Mouse (Mus musculus) MEL (cell line): Measurements from ENCODE around the gene Lonp2. TPM values are rescaled to one million over a fixed set of nuclear protein-coding genes. Genes with fewer than 3 reads are reported as not detected.

ENCODE experiments used
- DNase-seq: peaks from one replicate; pipeline ENCODE4 v3.0.0; 2011; ENCODE audit warnings: low read depth, low spot score
- H3K27ac ChIP-seq: 2 replicates; pipeline ENCODE4 v1.5.1; 2012; ENCODE audit warnings: low read depth, mild to moderate bottlenecking, control low read depth, low read length, moderate library complexity; ENCODE audit not compliant: control insufficient read depth
- H3K27me3 ChIP-seq, 2 experiments: fragments of 150-350 bp in 1 of 2; sonication (generic) in 1 of 2; 2 replicates each; pipeline ENCODE4 v1.6.1; 2012; ENCODE audit warnings: low read length in 2 of 2, mild to moderate bottlenecking in 2 of 2, improper control_type of control experiment in 1 of 2, moderate library complexity in 1 of 2; ENCODE audit not compliant: insufficient read depth in 2 of 2, control insufficient read depth in 1 of 2
- H3K36me3 ChIP-seq, 2 experiments: 2 replicates each; pipeline ENCODE4 v1.6.1; 2012 to 2014; ENCODE audit warnings: low read length in 2 of 2, improper control_type of control experiment in 1 of 2, inconsistent platforms in 1 of 2, mild to moderate bottlenecking in 1 of 2; ENCODE audit not compliant: insufficient read depth in 2 of 2, control insufficient read depth in 1 of 2
- H3K4me1 ChIP-seq, 2 experiments: fragments of 150-350 bp in 1 of 2; sonication (generic) in 1 of 2; 2 replicates each; pipeline ENCODE4 v1.6.1; 2012; ENCODE audit warnings: low read length in 2 of 2, improper control_type of control experiment in 1 of 2, mild to moderate bottlenecking in 1 of 2; ENCODE audit not compliant: insufficient read depth in 2 of 2, control insufficient read depth in 1 of 2
- H3K4me3 ChIP-seq, 2 experiments: fragments of 150-350 bp in 1 of 2; sonication (generic) in 1 of 2; 2 replicates each; pipeline ENCODE4 v1.5.1; 2012; ENCODE audit warnings: low read depth in 2 of 2, low read length in 2 of 2, mild to moderate bottlenecking in 2 of 2, moderate library complexity in 2 of 2, control low read depth in 1 of 2, improper control_type of control experiment in 1 of 2; ENCODE audit not compliant: control insufficient read depth in 1 of 2, insufficient read depth in 1 of 2
- H3K79me2 ChIP-seq: 2 replicates; pipeline ENCODE4 v1.6.1; 2012; ENCODE audit warnings: mild to moderate bottlenecking, low read length, moderate library complexity; ENCODE audit not compliant: control insufficient read depth, poor library complexity, insufficient read depth
- H3K9ac ChIP-seq: 2 replicates; pipeline ENCODE4 v1.6.1; 2012; ENCODE audit warnings: low read depth, mild to moderate bottlenecking, control low read depth, low read length, moderate library complexity; ENCODE audit not compliant: control insufficient read depth, poor library complexity, severe bottlenecking
- H3K9me3 ChIP-seq: fragments of 150-350 bp; sonication (generic); replicated peaks from 2 replicates; pipeline ENCODE4 v1.6.1; 2012; ENCODE audit warnings: mild to moderate bottlenecking, low read length, improper control_type of control experiment, moderate library complexity; ENCODE audit not compliant: insufficient read depth
- BHLHE40 ChIP-seq: IDR thresholded peaks from 2 replicates; pipeline ENCODE4 v1.6.1; 2012; ENCODE audit warnings: low read depth, mild to moderate bottlenecking, inconsistent platforms, low read length, improper control_type of control experiment, borderline replicate concordance
- CHD2 ChIP-seq: IDR thresholded peaks from 2 replicates; pipeline ENCODE4 v1.6.1; 2011; ENCODE audit warnings: low read length, improper control_type of control experiment
- ELF1 ChIP-seq: IDR thresholded peaks from 2 replicates; pipeline ENCODE4 v1.6.1; 2014; ENCODE audit warnings: low read depth, mild to moderate bottlenecking, inconsistent platforms, low read length, improper control_type of control experiment, moderate library complexity
- EP300 ChIP-seq, 2 experiments: IDR thresholded peaks; 2 replicates each; pipeline ENCODE4 v1.6.1; 2011; ENCODE audit warnings: improper control_type of control experiment in 2 of 2, low read length in 2 of 2, low read depth in 1 of 2, mild to moderate bottlenecking in 1 of 2
- ETS1 ChIP-seq: IDR thresholded peaks from 2 replicates; pipeline ENCODE4 v1.6.1; 2012; ENCODE audit warnings: low read depth, mild to moderate bottlenecking, inconsistent platforms, low read length, improper control_type of control experiment, moderate library complexity
- GABPA ChIP-seq: IDR thresholded peaks from 2 replicates; pipeline ENCODE4 v1.6.1; 2012; ENCODE audit warnings: low read depth, mild to moderate bottlenecking, inconsistent platforms, low read length, improper control_type of control experiment, moderate library complexity
- GATA1 ChIP-seq: IDR thresholded peaks from 2 replicates; pipeline ENCODE4 v1.6.1; 2011; ENCODE audit warnings: low read depth, low read length, improper control_type of control experiment
- JUND ChIP-seq: IDR thresholded peaks from 2 replicates; pipeline ENCODE4 v1.6.1; 2011; ENCODE audit warnings: low read depth, mild to moderate bottlenecking, improper control_type of control experiment, low read length
- MAX ChIP-seq: IDR thresholded peaks from 2 replicates; pipeline ENCODE4 v1.6.1; 2011; ENCODE audit warnings: low read length, improper control_type of control experiment
- MAZ ChIP-seq: IDR thresholded peaks from 2 replicates; pipeline ENCODE4 v1.6.1; 2012; ENCODE audit warnings: low read depth, mild to moderate bottlenecking, inconsistent platforms, low read length, improper control_type of control experiment
- MEF2A ChIP-seq: IDR thresholded peaks from 2 replicates; pipeline ENCODE4 v1.6.1; 2014; ENCODE audit warnings: low read depth, mild to moderate bottlenecking, inconsistent platforms, low read length, improper control_type of control experiment; ENCODE audit not compliant: poor library complexity, insufficient replicate concordance, severe bottlenecking; ENCODE audit errors: extremely low read depth
- MXI1 ChIP-seq: IDR thresholded peaks from 2 replicates; pipeline ENCODE4 v1.6.1; 2011; ENCODE audit warnings: mild to moderate bottlenecking, low read depth, low read length, improper control_type of control experiment
- MYB ChIP-seq: IDR thresholded peaks from 2 replicates; pipeline ENCODE4 v1.6.1; 2011; ENCODE audit warnings: mild to moderate bottlenecking, low read depth, low read length, improper control_type of control experiment
- MYC ChIP-seq: IDR thresholded peaks from 2 replicates; pipeline ENCODE4 v1.6.1; 2011; ENCODE audit warnings: low read depth, mild to moderate bottlenecking, low read length, improper control_type of control experiment, moderate library complexity
- NELFE ChIP-seq: IDR thresholded peaks from 2 replicates; pipeline ENCODE4 v1.6.1; 2011; ENCODE audit warnings: low read depth, low read length, improper control_type of control experiment
- NRF1 ChIP-seq: IDR thresholded peaks from 2 replicates; pipeline ENCODE4 v1.6.1; 2014; ENCODE audit warnings: low read depth, mild to moderate bottlenecking, inconsistent platforms, low read length, improper control_type of control experiment, moderate library complexity; ENCODE audit not compliant: poor library complexity, insufficient read depth, severe bottlenecking
- POLR2A ChIP-seq, 2 experiments: IDR thresholded peaks; 2 replicates each; pipeline ENCODE4 v1.6.1; 2011 to 2012; ENCODE audit warnings: low read length in 2 of 2, mild to moderate bottlenecking in 2 of 2, control low read depth in 1 of 2, improper control_type of control experiment in 1 of 2, low read depth in 1 of 2, moderate library complexity in 1 of 2; ENCODE audit not compliant: control insufficient read depth in 1 of 2, insufficient read depth in 1 of 2, poor library complexity in 1 of 2
- POLR2AphosphoS2 ChIP-seq: IDR thresholded peaks from 2 replicates; pipeline ENCODE4 v1.6.1; 2011; ENCODE audit warnings: low read length, improper control_type of control experiment
- RAD21 ChIP-seq: IDR thresholded peaks from 2 replicates; pipeline ENCODE4 v1.6.1; 2011; ENCODE audit warnings: mild to moderate bottlenecking, low read depth, low read length, improper control_type of control experiment
- RCOR1 ChIP-seq: IDR thresholded peaks from 2 replicates; pipeline ENCODE4 v1.6.1; 2012; ENCODE audit warnings: low read depth, mild to moderate bottlenecking, inconsistent platforms, low read length, improper control_type of control experiment
- SIN3A ChIP-seq: IDR thresholded peaks from 2 replicates; pipeline ENCODE4 v1.6.1; 2012; ENCODE audit warnings: low read length, improper control_type of control experiment, inconsistent platforms
- TAL1 ChIP-seq: IDR thresholded peaks from 2 replicates; pipeline ENCODE4 v1.6.1; 2012; ENCODE audit warnings: mild to moderate bottlenecking, inconsistent platforms, low read length, moderate library complexity, mixed read lengths
- TBP ChIP-seq: IDR thresholded peaks from 2 replicates; pipeline ENCODE4 v1.8.0; 2011; ENCODE audit warnings: low read depth, low read length, improper control_type of control experiment
- TCF12 ChIP-seq: IDR thresholded peaks from 2 replicates; pipeline ENCODE4 v1.6.1; 2014; ENCODE audit warnings: low read depth, mild to moderate bottlenecking, inconsistent platforms, low read length, improper control_type of control experiment, moderate library complexity
- UBTF ChIP-seq: IDR thresholded peaks from 2 replicates; pipeline ENCODE4 v1.6.1; 2012; ENCODE audit warnings: low read depth, mild to moderate bottlenecking, inconsistent platforms, low read length, improper control_type of control experiment, moderate library complexity, borderline replicate concordance; ENCODE audit not compliant: insufficient read depth
- USF1 ChIP-seq: IDR thresholded peaks from 2 replicates; pipeline ENCODE4 v1.6.1; 2014; ENCODE audit warnings: low read depth, mild to moderate bottlenecking, inconsistent platforms, low read length, improper control_type of control experiment, moderate library complexity
- ZC3H11A ChIP-seq: IDR thresholded peaks from 2 replicates; pipeline ENCODE4 v1.6.1; 2012; ENCODE audit warnings: low read depth, mild to moderate bottlenecking, inconsistent platforms, low read length, improper control_type of control experiment
- ZMIZ1 ChIP-seq: IDR thresholded peaks from 2 replicates; pipeline ENCODE4 v1.6.1; 2012; ENCODE audit warnings: low read depth, mild to moderate bottlenecking, inconsistent platforms, low read length, improper control_type of control experiment, moderate library complexity
- ZNF384 ChIP-seq: IDR thresholded peaks from 2 replicates; pipeline ENCODE4 v1.6.1; 2012; ENCODE audit warnings: low read depth, mild to moderate bottlenecking, inconsistent platforms, low read length, improper control_type of control experiment
- polyA plus RNA-seq, 2 experiments: library from polyadenylated mRNA; stranded (reverse) in 1 of 2; unstranded in 1 of 2; fragments of >175 nt in 1 of 2; fragments of >200 nt in 1 of 2; gene quantifications; 2 replicates each; pipeline versions ENCODE4 v1.2.1 to v1.2.4; 2012; ENCODE audit warnings: low replicate concordance in 2 of 2, low read depth in 1 of 2; ENCODE audit not compliant: insufficient read length in 2 of 2, insufficient read depth in 1 of 2, missing spikeins in 1 of 2
- total RNA-seq: library from RNA; depleted of rRNA; stranded (reverse); fragments of 300-350 nt; gene quantifications from 2 replicates; pipeline ENCODE4 v1.2.3, GENCODE M21; 2012

The Lonp2 gene
- total and polyA plus RNA-seq, 3 experiments, result 26.6 to 31.2 TPM; not detected in 1

DNA sequence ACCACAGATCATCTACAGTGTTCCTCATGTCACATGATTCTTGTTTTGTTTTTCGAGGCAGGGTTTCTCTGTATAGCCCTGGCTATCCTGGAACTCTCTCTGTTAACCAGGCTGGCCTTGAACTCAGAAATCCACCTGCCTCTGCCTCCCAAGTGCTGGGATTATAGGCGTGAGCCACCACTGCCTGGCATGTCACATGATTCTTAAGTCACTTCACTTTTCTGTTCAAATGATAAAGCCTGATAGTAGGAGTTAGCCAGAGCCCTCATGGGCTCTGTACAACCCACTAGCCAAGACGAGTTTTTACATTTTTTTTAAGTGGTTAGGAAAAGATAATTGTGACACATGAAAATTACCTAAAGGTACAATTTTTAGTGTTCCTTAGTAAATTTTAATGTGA lies 134.8 kb downstream of the Lonp2 start (continued):
- TF ChIP-seq RCOR1 (no peak), MAZ (no peak), RAD21 (no peak)
- TF ChIP-seq, all 39 proteins: peak for 3

DNA sequence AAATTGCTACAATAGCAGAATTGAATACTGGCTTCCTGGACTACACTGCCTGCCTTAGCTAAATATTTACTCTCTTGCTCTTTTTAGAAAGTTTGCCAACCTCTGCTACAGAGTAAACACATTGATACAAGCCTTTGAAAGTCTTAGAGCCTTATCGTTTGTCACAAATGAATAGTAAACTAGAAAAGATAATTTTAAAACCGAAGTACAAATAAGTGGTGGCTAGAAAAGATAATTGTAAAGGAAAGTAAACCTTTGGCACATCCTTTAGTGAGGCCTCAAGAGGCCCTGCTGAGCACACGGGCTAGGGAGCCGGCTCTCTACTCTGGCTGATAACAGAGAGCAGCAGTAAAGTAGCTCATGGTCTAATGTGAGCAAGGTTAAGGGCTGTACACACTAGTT lies 135.2 kb downstream of the Lonp2 start:
- DNase-seq, result peak; percentile 85
- Histone ChIP-seq H3K9me3 (no peaks in the 10 kb centered on the region), H3K9ac (peak overlapping the region; percentile 14; the same call in 1 of the 2 replicates), H3K79me2 (no peaks in the 10 kb centered on the region), H3K4me1 (peaks cover 10 to 19% of the 10 kb centered on the region in 2 experiments), H3K27ac (peak overlapping the region; percentile 46), H3K27me3 (no peaks in the 10 kb centered on the region; a peak in 2 of 4 replicates), H3K36me3 (peaks cover 0 to 17% of the 10 kb centered on the region in 2 experiments; a peak in 2 of 4 replicates), H3K4me3 (peak overlapping the region in 1 of 2 experiments; percentile 0; a peak in 1 of 4 replicates)
- TF ChIP-seq SIN3A (peak; percentile 56; the same call in 1 of the 2 replicates), GATA1 (peak; percentile 83), MXI1 (peak; percentile 63; the same call in 1 of the 2 replicates), CHD2 (no peak), USF1 (no peak), TCF12 (peak; percentile 77), POLR2AphosphoS2 (no peak), ZNF384 (0 out of 2 replicates have a peak, but pooled peaks have one; percentile 4), BHLHE40 (no peak), NRF1 (no peak), POLR2A (IDR thresholded peaks at IDR 0.05; ENCODE audit: control insufficient read depth in 1 of 2, insufficient read depth in 1 of 2, low read depth in 1 of 2, low read length in 2 of 2, poor library complexity in 1 of 2) (no peak), TBP (peak; percentile 48; the same call in 1 of the 2 replicates), RCOR1 (peak; percentile 54; the same call in 1 of the 2 replicates), MYC (0 out of 2 replicates have a peak, but pooled peaks have one; percentile 23), ETS1 (peak; percentile 61; the same call in 1 of the 2 replicates), EP300 (IDR thresholded peaks at IDR 0.05; ENCODE audit: low read depth in 1 of 2, low read length in 2 of 2) (peak; percentile 78; a peak in 3 of 4 replicates)

DNA sequence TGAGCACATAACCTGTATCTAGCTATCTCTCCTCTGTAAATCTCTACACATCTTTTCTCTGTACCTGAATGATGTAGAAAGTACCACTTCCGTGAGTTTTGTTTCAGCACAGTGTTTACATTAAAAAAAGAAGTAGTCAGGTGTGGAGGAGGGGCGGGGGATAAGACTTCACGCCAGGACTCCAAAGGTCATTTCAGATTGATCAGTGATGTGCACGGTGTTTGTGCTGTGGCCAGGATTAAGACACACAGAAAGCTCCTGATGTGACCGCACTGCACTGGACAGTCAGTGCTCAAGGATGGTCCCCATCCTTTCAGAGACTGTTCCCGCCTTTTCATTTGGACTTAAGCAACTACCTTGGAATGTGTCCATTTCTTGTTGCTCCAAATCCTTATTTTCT lies 136.9 kb downstream of the Lonp2 start:
- no peak overlapping the region for H3K9ac ChIP-seq
- H3K4me3 ChIP-seq, result no peak overlapping the region
- peaks cover 0 to 20% of the 10 kb centered on the region in 2 experiments; a peak in 2 of 4 replicates for H3K36me3 ChIP-seq
- no peak overlapping the region for H3K27ac ChIP-seq
- H3K27me3 ChIP-seq, result no peaks in the 10 kb centered on the region; a peak in 2 of 4 replicates
- H3K4me1 ChIP-seq, result peaks cover 13 to 29% of the 10 kb centered on the region in 2 experiments
- no peak for DNase-seq
- no peaks in the 10 kb centered on the region for H3K9me3 ChIP-seq
- no peaks in the 10 kb centered on the region for H3K79me2 ChIP-seq
- TF ChIP-seq TBP, result no peak
- TF ChIP-seq GABPA, result no peak
- TF ChIP-seq TAL1, result no peak
- no peak for TF ChIP-seq MEF2A
- no peak for TF ChIP-seq UBTF
- no peak for TF ChIP-seq MXI1
- TF ChIP-seq ZMIZ1, result no peak
- TF ChIP-seq GATA1, result no peak
- no peak for TF ChIP-seq MYB
- no peak for TF ChIP-seq RCOR1
- no peak for TF ChIP-seq USF1
- no peak for TF ChIP-seq JUND
- TF ChIP-seq ELF1, result no peak
- TF ChIP-seq NELFE, result no peak
- TF ChIP-seq TCF12, result no peak
- TF ChIP-seq NRF1, result no peak
- TF ChIP-seq ZC3H11A, result no peak
- no peak for TF ChIP-seq MAX
